Mouse (Mus musculus) midbrain, embryonic 16.5 days (tissue): Measurements from ENCODE around the gene Zbtb20. TPM values are rescaled to one million over a fixed set of nuclear protein-coding genes. Genes with fewer than 3 reads are reported as not detected.
A peak's percentile ranks its signal among the peaks of the same experiment; 100 is the strongest.

Experiments used
- ATAC-seq: fragments of 200-750 bp; cut with Nextera tagmentation; 2 replicates; pipeline ENCODE4 v1.8.0; 2017; ENCODE audit warnings: moderate TSS enrichment
- H3K27ac ChIP-seq: fragments of 300-500 bp; sonication (generic); 2 replicates; pipeline ENCODE4 v1.5.1; 2014; ENCODE audit warnings: mild to moderate bottlenecking, low read length, mixed read lengths
- H3K27me3 ChIP-seq: fragments of 300-500 bp; sonication (generic); 2 replicates; pipeline ENCODE4 v1.6.1; 2014; ENCODE audit warnings: low read depth, low read length, mixed read lengths; ENCODE audit not compliant: control insufficient read depth, insufficient read depth
- H3K36me3 ChIP-seq: fragments of 300-500 bp; sonication (generic); 2 replicates; pipeline ENCODE4 v1.6.1; 2014; ENCODE audit warnings: mild to moderate bottlenecking, low read length, moderate library complexity, mixed read lengths; ENCODE audit not compliant: control insufficient read depth, insufficient read depth
- H3K4me1 ChIP-seq: fragments of 300-500 bp; sonication (generic); 2 replicates; pipeline ENCODE4 v1.6.1; 2014; ENCODE audit warnings: mild to moderate bottlenecking, low read length, mixed read lengths; ENCODE audit not compliant: control insufficient read depth, insufficient read depth
- H3K4me2 ChIP-seq: fragments of 300-500 bp; sonication (generic); 2 replicates; pipeline ENCODE4 v1.6.1; 2014; ENCODE audit warnings: mild to moderate bottlenecking, low read length, mixed read lengths
- H3K4me3 ChIP-seq: fragments of 300-500 bp; sonication (generic); 2 replicates; pipeline ENCODE4 v1.5.1; 2014; ENCODE audit warnings: low read depth, mild to moderate bottlenecking, low read length, moderate library complexity, mixed read lengths
- H3K9ac ChIP-seq: fragments of 300-500 bp; sonication (generic); 2 replicates; pipeline ENCODE4 v1.6.1; 2014; ENCODE audit warnings: low read depth, low read length, mixed read lengths
- H3K9me3 ChIP-seq: fragments of 300-500 bp; sonication (generic); replicated peaks from 2 replicates; pipeline ENCODE4 v1.6.1; 2014; ENCODE audit warnings: mild to moderate bottlenecking, low read length, mixed read lengths; ENCODE audit not compliant: control insufficient read depth, poor library complexity, severe bottlenecking
- WGBS: fragments of 180-500 bp; shearing (Covaris S2); extraction: QIAGEN DNeasy Blood & Tissue Kit; methylation state at CpG from one replicate; pipeline ENCODE4 v1.1.7; 2014; 5-methylcytosine and 5-hydroxymethylcytosine counted together
- polyA plus RNA-seq: library from polyadenylated mRNA; unstranded; fragments of >200 nt; fragmentation: Nextera tagmentation; extraction: Ambion mirVana; gene quantifications from 2 replicates; pipeline ENCODE4 v1.2.1, GENCODE M21; 2015

Gene Zbtb20
- polyA plus RNA-seq, 1 experiment from 2014 or later: 60.7 TPM

GRCm38 (mm10) chr16:43506189-43506751 is 630.6 kb downstream of the Zbtb20 start:
- H3K4me3 ChIP-seq: peak overlapping the region; percentile 41
- H3K9me3 ChIP-seq: no peaks in the 10 kb centered on the region
- WGBS: 7% methylated on average over 9 of the region's 9 CpGs
- H3K36me3 ChIP-seq: no peaks in the 10 kb centered on the region
- ATAC-seq: peak; percentile 14; the same call in 1 of the 2 replicates
- peak overlapping the region; percentile 82 for H3K27ac ChIP-seq
- peaks cover 27% of the 10 kb centered on the region for H3K4me1 ChIP-seq
- peak overlapping the region; percentile 81 for H3K4me2 ChIP-seq
- peak overlapping the region; percentile 72 for H3K9ac ChIP-seq
- H3K27me3 ChIP-seq: no peaks in the 10 kb centered on the region

- Histone ChIP-seq H3K36me3 (no peaks in the 10 kb centered on the region), H3K27me3 (no peaks in the 10 kb centered on the region), H3K9me3 (no peaks in the 10 kb centered on the region), H3K27ac (peak overlapping the region; percentile 82), H3K4me2 (peak overlapping the region; percentile 81), H3K4me1 (peaks cover 26% of the 10 kb centered on the region), H3K9ac (peak overlapping the region; percentile 72), H3K4me3 (peak overlapping the region; percentile 41)
- no peak for ATAC-seq
- 10% methylated on average over 10 of the region's 10 CpGs for WGBS
These were observed 631.2 kb downstream of the Zbtb20 start for GRCm38 (mm10) chr16:43506771-43507405.

- no peak for ATAC-seq
- Histone ChIP-seq H3K27me3 (no peaks in the 10 kb centered on the region), H3K4me3 (peak overlapping the region; percentile 28), H3K9ac (peak overlapping the region; percentile 54), H3K4me2 (peak overlapping the region; percentile 50), H3K4me1 (peaks cover 22% of the 10 kb centered on the region), H3K27ac (peak overlapping the region; percentile 69), H3K9me3 (no peaks in the 10 kb centered on the region), H3K36me3 (no peaks in the 10 kb centered on the region)
- whole genome bisulfite sequencing: 50% methylated on average over 9 of the region's 9 CpGs
These were observed 632.7 kb downstream of the Zbtb20 start for GRCm38 (mm10) chr16:43508166-43508998.

GRCm38 (mm10) chr16:43510516-43510915 is 634.8 kb downstream of the Zbtb20 start:
- Histone ChIP-seq H3K9me3 (no peaks in the 10 kb centered on the region), H3K4me3 (peak overlapping the region; percentile 14; the same call in 1 of the 2 replicates), H3K4me1 (peaks cover 24% of the 10 kb centered on the region), H3K9ac (no peak overlapping the region), H3K27ac (peak overlapping the region; percentile 14), H3K4me2 (peak overlapping the region; percentile 43), H3K36me3 (no peaks in the 10 kb centered on the region), H3K27me3 (no peaks in the 10 kb centered on the region)
- peak; percentile 22; the same call in 1 of the 2 replicates for ATAC-seq
- WGBS: 38% methylated on average over 5 of the region's 5 CpGs

GRCm38 (mm10) chr16:43511531-43511930 is 635.9 kb downstream of the Zbtb20 start:
- H3K9ac ChIP-seq: no peak overlapping the region
- H3K4me2 ChIP-seq: peak overlapping the region; percentile 43; the same call in 1 of the 2 replicates
- H3K27ac ChIP-seq: no peak overlapping the region
- 58% methylated on average over 4 of the region's 4 CpGs for WGBS
- ATAC-seq: no peak
- no peak overlapping the region for H3K4me3 ChIP-seq
- H3K4me1 ChIP-seq: peaks cover 18% of the 10 kb centered on the region
- H3K27me3 ChIP-seq: no peaks in the 10 kb centered on the region
- no peaks in the 10 kb centered on the region for H3K36me3 ChIP-seq
- no peaks in the 10 kb centered on the region for H3K9me3 ChIP-seq

GRCm38 (mm10) chr16:43513933-43514332 is 638.3 kb downstream of the Zbtb20 start:
- ATAC-seq: no peak
- Histone ChIP-seq H3K4me2 (no peak overlapping the region), H3K4me1 (peaks cover 13% of the 10 kb centered on the region; the same call in 1 of the 2 replicates), H3K4me3 (no peak overlapping the region), H3K9me3 (no peaks in the 10 kb centered on the region), H3K9ac (no peak overlapping the region), H3K36me3 (no peaks in the 10 kb centered on the region), H3K27ac (no peak overlapping the region), H3K27me3 (no peaks in the 10 kb centered on the region)
- 93% methylated on average over 5 of the region's 5 CpGs for WGBS

- peaks cover 13% of the 10 kb centered on the region; the same call in 1 of the 2 replicates for H3K4me1 ChIP-seq
- no peak overlapping the region for H3K9ac ChIP-seq
- 63% methylated on average over 4 of the region's 4 CpGs for WGBS
- H3K27me3 ChIP-seq: no peaks in the 10 kb centered on the region
- no peak overlapping the region for H3K4me3 ChIP-seq
- no peak overlapping the region for H3K27ac ChIP-seq
- H3K9me3 ChIP-seq: no peaks in the 10 kb centered on the region
- no peak overlapping the region for H3K4me2 ChIP-seq
- H3K36me3 ChIP-seq: no peaks in the 10 kb centered on the region
- no peak for ATAC-seq
These were observed 639.9 kb downstream of the Zbtb20 start for GRCm38 (mm10) chr16:43515538-43515937.

GRCm38 (mm10) chr16:43520274-43520673 is 644.6 kb downstream of the Zbtb20 start:
- Histone ChIP-seq H3K4me1 (peaks cover 5% of the 10 kb centered on the region; the same call in 1 of the 2 replicates), H3K9me3 (no peaks in the 10 kb centered on the region)
- WGBS: 85% methylated on average over 2 of the region's 2 CpGs

More at GRCm38 (mm10) chr16:43520274-43520673, 644.6 kb downstream of the Zbtb20 start:
- no peak overlapping the region for H3K4me3 ChIP-seq
- H3K27me3 ChIP-seq: no peaks in the 10 kb centered on the region
- H3K9ac ChIP-seq: no peak overlapping the region
- ATAC-seq: no peak
- H3K36me3 ChIP-seq: no peaks in the 10 kb centered on the region
- no peak overlapping the region for H3K27ac ChIP-seq
- H3K4me2 ChIP-seq: no peak overlapping the region
